Mouse (Mus musculus) myocyte (in vitro differentiated cells): ENCODE data around the gene Cyp20a1.

ENCODE experiments used
- MAX ChIP-seq: IDR thresholded peaks from one replicate; pipeline ENCODE4 v1.6.1; 2011; ENCODE audit warnings: low read depth, mild to moderate bottlenecking, control low read depth
- POLR2A ChIP-seq: IDR thresholded peaks from one replicate; pipeline ENCODE4 v1.6.1; 2011; ENCODE audit warnings: low read depth, mild to moderate bottlenecking, control low read depth, moderate library complexity; ENCODE audit not compliant: insufficient read length
- POLR2AphosphoS2 ChIP-seq: IDR thresholded peaks from one replicate; pipeline ENCODE4 v1.6.1; 2011; ENCODE audit warnings: low read depth, control low read depth; ENCODE audit not compliant: insufficient read length
- REST ChIP-seq: IDR thresholded peaks from one replicate; pipeline ENCODE4 v1.6.1; 2011; ENCODE audit warnings: mild to moderate bottlenecking, control low read depth, moderate library complexity; ENCODE audit not compliant: insufficient read depth, insufficient read length

DNA sequence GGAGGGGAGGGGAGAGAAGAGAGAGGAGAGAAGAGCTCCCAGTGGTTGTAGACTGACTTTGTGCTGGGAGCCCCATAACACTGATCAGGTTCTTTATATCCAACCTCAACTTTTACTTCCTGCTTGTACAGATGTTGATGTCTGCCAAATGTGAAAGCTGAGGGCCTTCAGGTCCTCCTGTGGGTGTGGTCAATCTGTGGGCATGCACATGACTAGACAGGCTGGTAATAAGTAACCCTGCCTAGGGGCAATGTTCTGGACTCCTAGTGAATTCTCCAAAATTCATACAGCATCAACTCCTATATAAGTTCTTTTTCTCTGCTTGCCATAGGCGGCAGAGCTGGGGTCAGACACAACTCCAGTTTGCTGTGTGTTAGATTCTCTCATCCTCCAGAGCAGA is 18.5 kb downstream of the Cyp20a1 start:
- TF ChIP-seq MAX (no peak), POLR2A (no peak), POLR2AphosphoS2 (no peak), REST (no peak)
